Mouse (Mus musculus) MEL (cell line): Measurements from ENCODE around the gene Ifnar2.

Experiments used
- BHLHE40 ChIP-seq: IDR thresholded peaks from 2 replicates; pipeline ENCODE4 v1.6.1; 2012; ENCODE audit warnings: low read depth, mild to moderate bottlenecking, inconsistent platforms, low read length, improper control_type of control experiment, borderline replicate concordance
- CHD1 ChIP-seq: IDR thresholded peaks from 2 replicates; pipeline ENCODE4 v1.6.1; 2012; ENCODE audit warnings: low read depth, mild to moderate bottlenecking, inconsistent platforms, low read length, improper control_type of control experiment
- CTCF ChIP-seq, 3 experiments: IDR thresholded peaks in 2 of 3; conservative IDR thresholded peaks in 1 of 3; 2 replicates each; pipeline ENCODE4 v1.5.1; 2011 to 2012; ENCODE audit warnings: low read length in 3 of 3, low read depth in 2 of 3, mild to moderate bottlenecking in 2 of 3, improper control_type of control experiment in 1 of 3, inconsistent platforms in 1 of 3, mixed read lengths in 1 of 3, moderate library complexity in 1 of 3; ENCODE audit not compliant: control insufficient read depth in 1 of 3, insufficient read depth in 1 of 3, poor library complexity in 1 of 3, severe bottlenecking in 1 of 3
- E2F4 ChIP-seq: IDR thresholded peaks from 2 replicates; pipeline ENCODE4 v1.6.1; 2011; ENCODE audit warnings: low read depth, low read length, improper control_type of control experiment, borderline replicate concordance
- EP300 ChIP-seq, 2 experiments: IDR thresholded peaks; 2 replicates each; pipeline ENCODE4 v1.6.1; 2011; ENCODE audit warnings: improper control_type of control experiment in 2 of 2, low read length in 2 of 2, low read depth in 1 of 2, mild to moderate bottlenecking in 1 of 2
- MAX ChIP-seq: IDR thresholded peaks from 2 replicates; pipeline ENCODE4 v1.6.1; 2011; ENCODE audit warnings: low read length, improper control_type of control experiment
- MEF2A ChIP-seq: IDR thresholded peaks from 2 replicates; pipeline ENCODE4 v1.6.1; 2014; ENCODE audit warnings: low read depth, mild to moderate bottlenecking, inconsistent platforms, low read length, improper control_type of control experiment; ENCODE audit not compliant: poor library complexity, insufficient replicate concordance, severe bottlenecking; ENCODE audit errors: extremely low read depth
- MXI1 ChIP-seq: IDR thresholded peaks from 2 replicates; pipeline ENCODE4 v1.6.1; 2011; ENCODE audit warnings: mild to moderate bottlenecking, low read depth, low read length, improper control_type of control experiment
- MYC ChIP-seq: IDR thresholded peaks from 2 replicates; pipeline ENCODE4 v1.6.1; 2011; ENCODE audit warnings: low read depth, mild to moderate bottlenecking, low read length, improper control_type of control experiment, moderate library complexity
- POLR2A ChIP-seq, 2 experiments: IDR thresholded peaks; 2 replicates each; pipeline ENCODE4 v1.6.1; 2011 to 2012; ENCODE audit warnings: low read length in 2 of 2, mild to moderate bottlenecking in 2 of 2, control low read depth in 1 of 2, improper control_type of control experiment in 1 of 2, low read depth in 1 of 2, moderate library complexity in 1 of 2; ENCODE audit not compliant: control insufficient read depth in 1 of 2, insufficient read depth in 1 of 2, poor library complexity in 1 of 2
- RCOR1 ChIP-seq: IDR thresholded peaks from 2 replicates; pipeline ENCODE4 v1.6.1; 2012; ENCODE audit warnings: low read depth, mild to moderate bottlenecking, inconsistent platforms, low read length, improper control_type of control experiment
- TCF12 ChIP-seq: IDR thresholded peaks from 2 replicates; pipeline ENCODE4 v1.6.1; 2014; ENCODE audit warnings: low read depth, mild to moderate bottlenecking, inconsistent platforms, low read length, improper control_type of control experiment, moderate library complexity
- USF1 ChIP-seq: IDR thresholded peaks from 2 replicates; pipeline ENCODE4 v1.6.1; 2014; ENCODE audit warnings: low read depth, mild to moderate bottlenecking, inconsistent platforms, low read length, improper control_type of control experiment, moderate library complexity
- ZC3H11A ChIP-seq: IDR thresholded peaks from 2 replicates; pipeline ENCODE4 v1.6.1; 2012; ENCODE audit warnings: low read depth, mild to moderate bottlenecking, inconsistent platforms, low read length, improper control_type of control experiment

GRCm38 (mm10) chr16:91444847-91445246 lies 72.3 kb downstream of the Ifnar2 start:
- TF ChIP-seq MXI1 (no peak), CHD1 (no peak), USF1 (no peak), CTCF (IDR thresholded peaks at IDR 0.05 in 2 of 3, conservative IDR thresholded peaks at IDR 0.05 in 1 of 3; ENCODE audit: control insufficient read depth in 1 of 3, insufficient read depth in 1 of 3, low read depth in 2 of 3, low read length in 3 of 3, poor library complexity in 1 of 3, severe bottlenecking in 1 of 3) (no peak), POLR2A (IDR thresholded peaks at IDR 0.05; ENCODE audit: control insufficient read depth in 1 of 2, insufficient read depth in 1 of 2, low read depth in 1 of 2, low read length in 2 of 2, poor library complexity in 1 of 2) (no peak), ZC3H11A (no peak), BHLHE40 (no peak), MYC (no peak), EP300 (IDR thresholded peaks at IDR 0.05; ENCODE audit: low read depth in 1 of 2, low read length in 2 of 2) (no peak), MAX (no peak), TCF12 (no peak), MEF2A (no peak), RCOR1 (no peak), E2F4 (no peak)
